Mouse (Mus musculus): Measurements from ENCODE around the gene Iqschfp.

- no peak for TF ChIP-seq CTCF (IDR thresholded peaks at IDR 0.05; ENCODE audit: insufficient read depth, low read depth, low read length)
- TF ChIP-seq POLR2A (IDR thresholded peaks at IDR 0.05; ENCODE audit: insufficient read depth, low read depth, low read length): no peak
These were observed 38.5 kb downstream of the Iqschfp start for GRCm38 (mm10) chr3:67930424-67931133.
